Mouse (Mus musculus) midbrain, embryonic 14.5 days (tissue): ENCODE results near the gene Ankrd12. TPM values are rescaled to one million over a fixed set of nuclear protein-coding genes. Genes with fewer than 3 reads are reported as not detected.

Experiments
- ATAC-seq: fragments of 200-750 bp; cut with Nextera tagmentation; 2 replicates; pipeline ENCODE4 v1.8.0; 2017; ENCODE audit warnings: moderate number of reproducible peaks, moderate library complexity; ENCODE audit not compliant: low FRiP score, low TSS enrichment
- DNase-seq: peaks from one replicate; pipeline ENCODE4 v3.0.0-alpha.2; 2015
- H3K27ac ChIP-seq: fragments of 300-500 bp; sonication (generic); replicated peaks from 2 replicates; pipeline ENCODE4 v1.5.1; 2014; ENCODE audit warnings: mild to moderate bottlenecking, low read depth, low read length, moderate library complexity
- H3K27me3 ChIP-seq: fragments of 300-500 bp; sonication (generic); 2 replicates; pipeline ENCODE4 v1.6.1; 2014; ENCODE audit warnings: low read length, control low read depth, mixed read lengths; ENCODE audit not compliant: control insufficient read depth, insufficient read depth
- H3K36me3 ChIP-seq: fragments of 300-500 bp; sonication (generic); 2 replicates; pipeline ENCODE4 v1.6.1; 2014; ENCODE audit warnings: low read length, control low read depth; ENCODE audit not compliant: control insufficient read depth, insufficient read depth
- H3K4me1 ChIP-seq: fragments of 300-500 bp; sonication (generic); 2 replicates; pipeline ENCODE4 v1.6.1; 2014; ENCODE audit warnings: mild to moderate bottlenecking, antibody characterized with exemption, low read length, control low read depth; ENCODE audit not compliant: control insufficient read depth, insufficient read depth
- H3K4me2 ChIP-seq: fragments of 300-500 bp; sonication (generic); 2 replicates; pipeline ENCODE4 v1.6.1; 2014; ENCODE audit warnings: mild to moderate bottlenecking, low read length, moderate library complexity
- H3K4me3 ChIP-seq: fragments of 300-500 bp; sonication (generic); replicated peaks from 2 replicates; pipeline ENCODE4 v1.5.1; 2014; ENCODE audit warnings: low read depth, low read length
- H3K9ac ChIP-seq: fragments of 300-500 bp; sonication (generic); replicated peaks from 2 replicates; pipeline ENCODE4 v1.6.1; 2014; ENCODE audit warnings: mild to moderate bottlenecking, low read length, moderate library complexity
- H3K9me3 ChIP-seq: fragments of 300-500 bp; sonication (generic); 2 replicates; pipeline ENCODE4 v1.6.1; 2016; ENCODE audit warnings: low read length, control low read depth, mixed read lengths; ENCODE audit not compliant: control insufficient read depth
- WGBS: fragments of 180-500 bp; shearing (Covaris S2); extraction: QIAGEN DNeasy Blood & Tissue Kit; methylation state at CpG from one replicate; pipeline ENCODE4 v1.1.7; 2014; 5-methylcytosine and 5-hydroxymethylcytosine counted together
- polyA plus RNA-seq: library from polyadenylated mRNA; unstranded; fragments of >200 nt; fragmentation: Nextera tagmentation; extraction: Ambion mirVana; gene quantifications from 2 replicates; pipeline ENCODE4 v1.2.1, GENCODE M21; 2014

Ankrd12 gene
- 152 and 168 TPM in 2 replicates for polyA plus RNA-seq

GRCm38 (mm10) chr17:66076934-66077333, at the start of gene Ankrd12:
Gene Ankrd12 (minus strand): TSS chr17:66077089.
- no peaks in the 10 kb centered on the region for H3K9me3 ChIP-seq
- peak within 1 kb of the TSS; percentile 80 for H3K4me2 ChIP-seq
- H3K4me3 ChIP-seq: peak within 1 kb of the TSS; percentile 86
- under 1% methylated on average over 53 of the region's 53 CpGs for WGBS
- peak within 1 kb of the TSS; percentile 96 for H3K27ac ChIP-seq
- H3K9ac ChIP-seq: peak within 1 kb of the TSS; percentile 85
- peaks cover 23% of the 10 kb centered on the region for H3K4me1 ChIP-seq
- no peaks in the 10 kb centered on the region for H3K27me3 ChIP-seq
- DNase-seq: peak; percentile 97
- peak; percentile 99 for ATAC-seq
- H3K36me3 ChIP-seq: peaks cover 29% of the 10 kb centered on the region

DNA sequence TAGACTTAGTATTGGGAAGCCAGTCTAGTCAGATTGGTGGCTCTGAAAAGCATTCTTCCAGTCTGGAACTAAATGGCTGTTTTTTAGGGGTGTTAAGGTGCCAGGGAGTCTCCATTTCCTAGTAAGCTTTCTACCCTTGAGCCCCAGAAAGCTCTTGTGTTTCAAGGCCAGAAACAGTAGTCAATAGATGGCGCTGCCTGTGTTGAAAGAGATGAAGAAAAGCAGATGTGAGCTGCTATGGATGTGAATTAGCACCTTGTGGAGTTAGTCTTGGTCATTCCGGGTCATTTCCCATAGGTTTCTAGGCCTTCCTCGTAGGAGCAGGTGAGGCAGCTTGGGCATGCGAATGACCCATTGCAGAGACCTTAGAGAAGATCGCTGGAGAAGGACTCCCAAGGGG, 48.3 kb upstream of the Ankrd12 start:
- peaks cover 6% of the 10 kb centered on the region; the same call in 1 of the 2 replicates for H3K36me3 ChIP-seq
- H3K27ac ChIP-seq: no peak overlapping the region
- no peak for DNase-seq
- ATAC-seq: no peak
- H3K27me3 ChIP-seq: no peaks in the 10 kb centered on the region
- H3K4me3 ChIP-seq: no peak overlapping the region
- 0 out of 2 replicates have a peak, but pooled peaks cover 5% of the 10 kb centered on the region for H3K4me1 ChIP-seq
- H3K4me2 ChIP-seq: no peak overlapping the region
- whole genome bisulfite sequencing: 77% methylated on average over 5 of the region's 5 CpGs
- H3K9me3 ChIP-seq: no peaks in the 10 kb centered on the region
- no peak overlapping the region for H3K9ac ChIP-seq

GRCm38 (mm10) chr17:66123816-66124610, 47.1 kb upstream of the Ankrd12 start:
- Histone ChIP-seq H3K4me1 (0 out of 2 replicates have a peak, but pooled peaks cover 5% of the 10 kb centered on the region), H3K9me3 (no peaks in the 10 kb centered on the region), H3K4me2 (peak overlapping the region; percentile 71), H3K36me3 (peaks cover 15% of the 10 kb centered on the region), H3K9ac (peak overlapping the region; percentile 53), H3K27ac (no peak overlapping the region), H3K27me3 (no peaks in the 10 kb centered on the region), H3K4me3 (peak overlapping the region; percentile 71)
- WGBS: 2% methylated on average over 20 of the region's 20 CpGs
- no peak for DNase-seq
- ATAC-seq: peak; percentile 15; the same call in 1 of the 2 replicates

- 6% methylated on average over 45 of the region's 45 CpGs for WGBS
- no peaks in the 10 kb centered on the region for H3K27me3 ChIP-seq
- ATAC-seq: peak; percentile 82
These were observed 46.4 kb upstream of the Ankrd12 start, which contains the start of gene Ddx11 for GRCm38 (mm10) chr17:66123066-66123815. Gene Ddx11 (plus strand): TSS chr17:66123520.

GRCm38 (mm10) chr17:66120701-66121100, 43.8 kb upstream of the Ankrd12 start:
- no peaks in the 10 kb centered on the region for H3K27me3 ChIP-seq
- H3K36me3 ChIP-seq: peaks cover 48% of the 10 kb centered on the region
- no peak overlapping the region for H3K9ac ChIP-seq
- H3K4me1 ChIP-seq: 0 out of 2 replicates have a peak, but pooled peaks cover 5% of the 10 kb centered on the region
- ATAC-seq: no peak
- no peak overlapping the region for H3K27ac ChIP-seq
- H3K9me3 ChIP-seq: no peaks in the 10 kb centered on the region
- H3K4me3 ChIP-seq: no peak overlapping the region
- 75% methylated on average over 1 of the region's 1 CpGs for WGBS
- no peak for DNase-seq
- H3K4me2 ChIP-seq: no peak overlapping the region

More at GRCm38 (mm10) chr17:66123066-66123815, 46.4 kb upstream of the Ankrd12 start, which contains the start of gene Ddx11:
- H3K36me3 ChIP-seq: peaks cover 23% of the 10 kb centered on the region
- H3K9me3 ChIP-seq: no peaks in the 10 kb centered on the region
- 0 out of 2 replicates have a peak, but pooled peaks cover 5% of the 10 kb centered on the region for H3K4me1 ChIP-seq
- H3K4me3 ChIP-seq: peak within 1 kb of the TSS; percentile 71
- H3K4me2 ChIP-seq: peak within 1 kb of the TSS; percentile 71
- peak within 1 kb of the TSS; percentile 53 for H3K9ac ChIP-seq
- DNase-seq: peak; percentile 97
- peak within 1 kb of the TSS; percentile 9 for H3K27ac ChIP-seq

DNA sequence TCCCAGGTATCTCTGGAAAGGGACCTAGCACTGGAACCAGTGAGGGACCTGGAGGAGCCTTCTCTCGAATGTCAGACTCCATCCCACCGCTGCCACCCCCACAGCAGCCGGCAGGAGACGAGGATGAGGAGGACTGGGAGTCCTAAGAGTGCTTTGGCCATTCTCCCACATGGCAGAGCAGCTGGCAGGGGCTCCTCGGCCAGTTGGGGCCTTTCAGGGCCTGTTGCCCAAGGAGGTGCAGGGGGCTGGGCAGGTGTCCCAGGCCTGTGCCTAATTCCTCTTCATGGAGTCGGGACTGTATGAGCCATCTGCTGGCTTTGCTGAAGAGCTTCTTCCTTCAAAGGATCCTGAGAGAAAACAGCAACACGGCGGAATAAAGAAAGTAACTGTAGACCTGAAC, 42.1 kb upstream of the Ankrd12 start:
- DNase-seq (no peak), ATAC-seq (no peak)
- Histone ChIP-seq H3K36me3 (peaks cover 65% of the 10 kb centered on the region), H3K4me1 (0 out of 2 replicates have a peak, but pooled peaks cover 2% of the 10 kb centered on the region), H3K9ac (no peak overlapping the region), H3K27ac (no peak overlapping the region), H3K4me2 (no peak overlapping the region), H3K4me3 (no peak overlapping the region), H3K9me3 (no peaks in the 10 kb centered on the region), H3K27me3 (no peaks in the 10 kb centered on the region)
- WGBS: 90% methylated on average over 8 of the region's 8 CpGs

GRCm38 (mm10) chr17:66112166-66112565, 35.3 kb upstream of the Ankrd12 start:
- ATAC-seq (no peak), DNase-seq (no peak)
- Histone ChIP-seq H3K4me1 (peaks cover 10% of the 10 kb centered on the region), H3K27me3 (no peaks in the 10 kb centered on the region), H3K9ac (peak overlapping the region; percentile 75), H3K36me3 (peaks cover 36% of the 10 kb centered on the region), H3K4me3 (peak overlapping the region; percentile 76), H3K27ac (no peak overlapping the region), H3K9me3 (no peaks in the 10 kb centered on the region), H3K4me2 (peak overlapping the region; percentile 69)
- WGBS: 56% methylated on average over 4 of the region's 4 CpGs

- Histone ChIP-seq H3K4me1 (peaks cover 10% of the 10 kb centered on the region), H3K9me3 (no peaks in the 10 kb centered on the region), H3K4me2 (peak within 1 kb of the TSS; percentile 69), H3K4me3 (peak within 1 kb of the TSS; percentile 76), H3K27me3 (no peaks in the 10 kb centered on the region), H3K27ac (peak within 1 kb of the TSS; percentile 68; the same call in 1 of the 2 replicates), H3K36me3 (peaks cover 29% of the 10 kb centered on the region), H3K9ac (peak within 1 kb of the TSS; percentile 75)
- peak; percentile 98 for ATAC-seq
- WGBS: under 1% methylated on average over 41 of the region's 41 CpGs
- peak; percentile 96 for DNase-seq
These were observed 34.6 kb upstream of the Ankrd12 start, which contains the start of gene Washc1 for GRCm38 (mm10) chr17:66111402-66111959. Gene Washc1 (plus strand): TSS chr17:66111545.
